Mouse (Mus musculus) lung, postnatal 0 days (tissue): ENCODE measurements around the gene Dhx9.

Experiments used
- CTCF ChIP-seq: IDR thresholded peaks from 2 replicates; pipeline ENCODE4 v1.5.1; 2016; ENCODE audit warnings: antibody characterized with exemption, mild to moderate bottlenecking
- EP300 ChIP-seq: IDR thresholded peaks from 2 replicates; pipeline ENCODE4 v1.6.1; 2016; ENCODE audit warnings: antibody characterized with exemption, mild to moderate bottlenecking, control low read depth

DNA sequence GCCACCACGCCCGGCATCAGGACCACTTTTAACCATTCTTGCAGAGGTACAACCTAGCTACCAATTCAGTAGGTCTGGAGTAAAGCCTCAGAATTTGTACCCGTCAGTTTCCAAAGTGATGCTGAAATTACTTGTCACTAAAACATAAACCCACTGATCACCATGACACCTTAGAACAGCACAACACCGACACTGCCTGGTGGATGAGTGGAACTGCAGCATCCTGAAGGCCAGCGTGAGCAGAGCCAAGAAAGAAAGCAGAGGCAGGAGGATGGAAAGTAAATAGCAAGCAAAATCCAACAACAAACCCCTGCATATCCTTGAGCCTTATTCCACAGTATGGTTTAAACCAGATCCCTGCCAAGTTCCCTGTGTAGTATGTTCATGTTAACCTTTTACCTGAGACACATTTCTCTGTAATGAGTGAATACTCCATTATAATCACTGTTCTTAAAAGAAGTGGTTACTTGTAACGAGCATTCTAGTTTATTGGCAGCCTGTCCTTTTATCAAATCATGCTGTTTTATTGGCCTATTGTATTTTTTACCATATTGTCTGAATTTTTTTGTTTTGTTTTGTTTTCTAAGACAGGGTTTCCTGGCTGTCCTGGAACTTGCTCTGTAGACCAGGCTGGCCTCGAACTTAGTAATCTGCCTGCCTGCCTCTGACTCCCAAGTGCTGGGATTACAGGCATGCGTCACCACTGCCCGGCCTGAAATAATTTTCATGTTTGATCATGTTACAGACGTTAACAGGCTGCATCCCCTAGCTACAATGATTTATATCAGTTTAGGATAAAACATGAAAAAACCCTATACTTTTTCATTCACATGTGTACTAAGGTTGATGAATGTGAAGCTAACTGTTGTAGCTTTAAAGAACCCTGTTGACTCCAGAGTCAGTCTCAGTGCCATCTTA, 36.0 kb downstream of the Dhx9 start:
- TF ChIP-seq CTCF: peak; percentile 71
- TF ChIP-seq EP300: no peak
